In genomic region chr7:19179936-19180335, GRCm38 (mm10) we compare ENCODE assay signal across 9 mouse cellular contexts. TPM values are rescaled to one million over a fixed set of nuclear protein-coding genes. Genes with fewer than 3 reads are reported as not detected.
DNase-seq lines count a peak whose midpoint lies in the region; ATAC-seq and TF ChIP-seq lines count a peak whose summit lies in the region.
"Had no signal": no experiment of that assay in that cellular context is flagged by ENCODE, and none has a peak within 500 bp of the region (broad histone marks: within the 10 kb centered on the region; RNA-seq: fewer than 3 reads in every experiment).

No protein-coding gene starts in this region.

- peak overlapping the region; percentile 84; the same call in 1 of the 2 replicates for H3K4me2 ChIP-seq in hindbrain, embryonic 14.5 days (replicated peaks)
- peak overlapping the region; percentile 74 for H3K4me2 ChIP-seq in midbrain, embryonic 13.5 days (replicated peaks)

- in situ Hi-C loops in ES-E14 (cut with MboI; ENCODE audit: low sequenced_read_pairs in 2 of 2, unreplicated experiment in 2 of 2): loop anchor here in 1 of 2 experiments (5.0 kb wide), 1 partner anchor 102 kb away; the partner anchor contains the start of genes Ppm1n and Rtn2

- H3K27ac ChIP-seq in layer of hippocampus, adult 2 months: peak overlapping the region; percentile 40; the same call in 1 of the 2 replicates
- H3K27ac ChIP-seq in ES-E14 (ENCODE audit: insufficient read depth, low read depth, low read length, poor library complexity, severe bottlenecking): no peak overlapping the region
- no peak overlapping the region for H3K27ac ChIP-seq in hindbrain, embryonic 14.5 days
- H3K27ac ChIP-seq in midbrain, embryonic 13.5 days: no peak overlapping the region
- H3K27ac ChIP-seq: kidney, postnatal 0 days had no signal

- no peaks in the 10 kb centered on the region for H3K9me3 ChIP-seq in ES-E14 (ENCODE audit: control insufficient read depth, insufficient read depth, low read depth, low read length)
- 0 out of 2 replicates have a peak, but pooled peaks cover 4% of the 10 kb centered on the region for H3K9me3 ChIP-seq in hindbrain, embryonic 14.5 days (ENCODE audit: control insufficient read depth, low read length)
- H3K9me3 ChIP-seq in midbrain, embryonic 13.5 days: no peaks in the 10 kb centered on the region

- no peak for TF ChIP-seq CTCF in layer of hippocampus, adult 2 months (conservative IDR thresholded peaks at IDR 0.05)

- ATAC-seq in hindbrain, embryonic 14.5 days (ENCODE audit: low FRiP score): no peak
- no peak for ATAC-seq in midbrain, embryonic 13.5 days

- no peak for DNase-seq in layer of hippocampus, adult 2 months (ENCODE audit: low spot score in 2 of 2)
- no peak for DNase-seq in layer of hippocampus, postnatal 36 days
- no peak for DNase-seq in ES-E14 (ENCODE audit: low read depth, low spot score)
- no peak for DNase-seq in hindbrain, embryonic 14.5 days (ENCODE audit: low spot score)
- DNase-seq in adrenal gland, postnatal 36 days: no peak
- no peak for DNase-seq in layer of hippocampus, adult 9-11 months
- no peak for DNase-seq in urinary bladder, postnatal 36 days (ENCODE audit: low spot score in 2 of 2)

- no peak overlapping the region; the same call in 1 of the 2 replicates for H3K4me3 ChIP-seq in layer of hippocampus, adult 2 months
- peak overlapping the region; percentile 41 to 46; a peak in 2 of 4 replicates for H3K4me3 ChIP-seq in ES-E14 (ENCODE audit: insufficient read depth in 1 of 2, low read depth in 1 of 2, low read length in 2 of 2, poor library complexity in 1 of 2, severe bottlenecking in 1 of 2)
- no peak overlapping the region for H3K4me3 ChIP-seq in hindbrain, embryonic 14.5 days (replicated peaks; ENCODE audit: low read length)
- no peak overlapping the region for H3K4me3 ChIP-seq in midbrain, embryonic 13.5 days (replicated peaks)

- 39% methylated on average over 6 of the region's 6 CpGs for WGBS in hindbrain, embryonic 14.5 days
- WGBS in midbrain, embryonic 13.5 days: 38% methylated on average over 6 of the region's 6 CpGs

- no peaks in the 10 kb centered on the region for H3K36me3 ChIP-seq in ES-E14 (ENCODE audit: control insufficient read depth, insufficient read depth, low read length, poor library complexity, severe bottlenecking)
- peaks cover 33% of the 10 kb centered on the region for H3K36me3 ChIP-seq in hindbrain, embryonic 14.5 days (replicated peaks; ENCODE audit: control insufficient read depth, insufficient read depth)
- peaks cover 28% of the 10 kb centered on the region for H3K36me3 ChIP-seq in midbrain, embryonic 13.5 days

- H3K27me3 ChIP-seq in hindbrain, embryonic 14.5 days (ENCODE audit: control insufficient read depth, insufficient read depth, low read length): peaks cover 29% of the 10 kb centered on the region
- H3K27me3 ChIP-seq in midbrain, embryonic 13.5 days: peaks cover 39% of the 10 kb centered on the region

- no peak overlapping the region for H3K9ac ChIP-seq in ES-E14 (ENCODE audit: insufficient read depth, low read depth, low read length, poor library complexity, severe bottlenecking)
- peak overlapping the region; percentile 40; the same call in 1 of the 2 replicates for H3K9ac ChIP-seq in hindbrain, embryonic 14.5 days
- no peak overlapping the region for H3K9ac ChIP-seq in midbrain, embryonic 13.5 days (replicated peaks)

- peaks cover 5 to 35% of the 10 kb centered on the region in 2 experiments; a peak in 3 of 4 replicates for H3K4me1 ChIP-seq in ES-E14 (ENCODE audit: control insufficient read depth in 2 of 2, insufficient read depth in 2 of 2, low read length in 2 of 2, poor library complexity in 1 of 2)
- peaks cover 39% of the 10 kb centered on the region for H3K4me1 ChIP-seq in hindbrain, embryonic 14.5 days (replicated peaks; ENCODE audit: control insufficient read depth, insufficient read depth, low read length)
- peaks cover 50% of the 10 kb centered on the region for H3K4me1 ChIP-seq in midbrain, embryonic 13.5 days (replicated peaks)

TF ChIP-seq in ES-E14, 5 proteins besides CTCF, POLR2A, EP300 and RAD21:
- TF ChIP-seq CHD2 (IDR thresholded peaks at IDR 0.05; ENCODE audit: low read depth, low read length): no peak

RNA-seq across cellular contexts. Expression of gene Eml2, which starts 3.7 kb away (rescaled TPM):
- total RNA-seq in layer of hippocampus, adult 2 months (2021): 100 to 1,000 TPM; 159 to 162 TPM
- total RNA-seq in layer of hippocampus, postnatal 36 days (2021): 100 to 1,000 TPM; 145 to 149 TPM
- total RNA-seq in ES-E14 (2012; rRNA removed): 29.5 and 29.8 TPM in 2 replicates
- polyA plus RNA-seq in hindbrain, embryonic 14.5 days (2014; fragmentation: Nextera tagmentation; extraction: Ambion mirVana): 3.4 and 3.6 TPM in 2 replicates
- polyA plus RNA-seq in midbrain, embryonic 13.5 days (2015; fragmentation: Nextera tagmentation; extraction: Ambion mirVana): 6.3 and 10.0 TPM in 2 replicates
- total RNA-seq in adrenal gland, postnatal 36 days (2021): 10 to 100 TPM; 45.2 to 65.2 TPM

RNA-seq across cellular contexts. Expression of gene Gipr, which starts 14.0 kb away (rescaled TPM):
- 1 to 10 TPM in 1 of 2 experiments, under 1 TPM in 1; 0.87 to 1.2 TPM for total RNA-seq in layer of hippocampus, adult 2 months (2021)
- 1 to 10 TPM in 1 of 2 experiments, under 1 TPM in 1; 0.62 to 1.9 TPM for total RNA-seq in layer of hippocampus, postnatal 36 days (2021)
- total RNA-seq in ES-E14 (2012; rRNA removed): 1.5 and 3.6 TPM in 2 replicates
- polyA plus RNA-seq in hindbrain, embryonic 14.5 days (2014; fragmentation: Nextera tagmentation; extraction: Ambion mirVana): 0.62 and 1.1 TPM in 2 replicates
- polyA plus RNA-seq in midbrain, embryonic 13.5 days (2015; fragmentation: Nextera tagmentation; extraction: Ambion mirVana): 2.6 and 3.4 TPM in 2 replicates
- total RNA-seq in adrenal gland, postnatal 36 days (2021): under 1 TPM; 0.40 to 0.56 TPM

RNA-seq across cellular contexts. Expression of gene Snrpd2, which starts 30.4 kb away (rescaled TPM):
- total RNA-seq in layer of hippocampus, adult 2 months (2021): 10 to 100 TPM; 76.0 to 80.5 TPM
- 10 to 100 TPM; 79.1 to 79.2 TPM for total RNA-seq in layer of hippocampus, postnatal 36 days (2021)
- total RNA-seq in ES-E14 (2012; rRNA removed): 355 and 382 TPM in 2 replicates
- 104 and 110 TPM in 2 replicates for polyA plus RNA-seq in hindbrain, embryonic 14.5 days (2014; fragmentation: Nextera tagmentation; extraction: Ambion mirVana)
- 124 and 126 TPM in 2 replicates for polyA plus RNA-seq in midbrain, embryonic 13.5 days (2015; fragmentation: Nextera tagmentation; extraction: Ambion mirVana)
- 100 to 1,000 TPM in 1 of 2 experiments, 10 to 100 TPM in 1; 96.5 to 105 TPM for total RNA-seq in adrenal gland, postnatal 36 days (2021)

RNA-seq across cellular contexts. Expression of gene Qpctl, which starts 30.8 kb away (rescaled TPM):
- 10 to 100 TPM; 17.6 to 18.4 TPM for total RNA-seq in layer of hippocampus, adult 2 months (2021)
- 10 to 100 TPM; 18.1 to 18.6 TPM for total RNA-seq in layer of hippocampus, postnatal 36 days (2021)
- total RNA-seq in ES-E14 (2012; rRNA removed): 8.1 and 11.7 TPM in 2 replicates
- polyA plus RNA-seq in hindbrain, embryonic 14.5 days (2014; fragmentation: Nextera tagmentation; extraction: Ambion mirVana): 19.1 and 20.3 TPM in 2 replicates
- polyA plus RNA-seq in midbrain, embryonic 13.5 days (2015; fragmentation: Nextera tagmentation; extraction: Ambion mirVana): 22.5 and 23.9 TPM in 2 replicates
- total RNA-seq in adrenal gland, postnatal 36 days (2021): 10 to 100 TPM; 17.4 to 18.8 TPM

RNA-seq across cellular contexts. Expression of gene Gpr4, which starts 32.4 kb away (rescaled TPM):
- total RNA-seq in layer of hippocampus, adult 2 months (2021): 1 to 10 TPM; 1.6 to 2.5 TPM
- total RNA-seq in layer of hippocampus, postnatal 36 days (2021): 1 to 10 TPM; 2.4 to 2.5 TPM
- 3.8 TPM in 2 replicates for total RNA-seq in ES-E14 (2012; rRNA removed)
- polyA plus RNA-seq in hindbrain, embryonic 14.5 days (2014; fragmentation: Nextera tagmentation; extraction: Ambion mirVana): 3.1 and 3.2 TPM in 2 replicates
- polyA plus RNA-seq in midbrain, embryonic 13.5 days (2015; fragmentation: Nextera tagmentation; extraction: Ambion mirVana): 1.8 and 1.9 TPM in 2 replicates
- 10 to 100 TPM in 1 of 2 experiments, 1 to 10 TPM in 1; 5.9 to 12.9 TPM for total RNA-seq in adrenal gland, postnatal 36 days (2021)

Comparison
In these comparisons a context has a peak if more than half of its experiments do, and no peak if none do; other contexts are left out.
1. H3K4me3 ChIP-seq: peak in ES-E14 (2 of 2); none in layer of hippocampus, adult 2 months (single experiment), hindbrain, embryonic 14.5 days (single experiment) and midbrain, embryonic 13.5 days (single experiment).